8 mouse cellular contexts compared by ENCODE assay signal in the genomic region with DNA sequence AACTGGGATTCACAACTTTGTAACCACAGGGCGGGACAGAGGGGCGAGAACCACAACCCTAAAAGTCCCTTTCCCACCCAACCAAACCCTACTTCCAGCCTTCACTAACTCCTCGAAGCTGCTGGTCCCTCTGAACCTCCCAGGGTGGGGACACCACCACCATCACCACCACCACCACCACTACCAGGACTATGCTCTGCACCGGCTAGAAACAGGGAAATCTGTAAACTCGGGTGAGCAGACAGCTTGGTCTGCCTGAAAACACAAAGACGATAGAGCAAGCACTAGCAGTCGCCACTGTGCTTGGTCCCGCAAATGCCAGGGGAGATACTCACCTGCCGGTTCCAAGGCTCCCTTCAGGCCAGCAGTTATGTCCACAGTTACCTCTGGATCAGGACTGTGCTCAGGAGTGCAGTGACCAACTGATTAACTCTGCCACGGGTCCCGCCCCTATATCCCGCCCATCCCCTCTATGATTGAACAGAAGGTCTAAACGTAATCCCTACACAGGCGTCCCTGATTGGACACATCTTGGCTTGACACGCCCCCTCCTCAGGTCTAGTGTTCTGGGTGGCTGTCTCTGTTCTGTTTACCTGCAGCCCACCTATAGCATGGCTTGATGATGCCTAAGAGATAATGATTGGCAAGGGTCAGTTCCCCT. TPM values are rescaled to one million over a fixed set of nuclear protein-coding genes. Genes with fewer than 3 reads are reported as not detected.
DNase-seq lines count a peak whose midpoint lies in the region; ATAC-seq lines count a peak whose summit lies in the region.

TSS of gene Tmsb15l (minus strand) at position 446 of the 661 bp plus-strand sequence.
TSS of gene Tmsb15b1 (minus strand) at position 451 of the 661 bp plus-strand sequence.

- H3K36me3 ChIP-seq in heart, embryonic 12.5 days = no peaks in the 10 kb centered on the region
- no peaks in the 10 kb centered on the region for H3K36me3 ChIP-seq in kidney, embryonic 16.5 days (ENCODE audit: insufficient read depth, low read length)
- H3K36me3 ChIP-seq in liver, embryonic 16.5 days (ENCODE audit: control insufficient read depth, insufficient read depth) = no peaks in the 10 kb centered on the region
- no peaks in the 10 kb centered on the region for H3K36me3 ChIP-seq in neural tube, embryonic 11.5 days (ENCODE audit: control insufficient read depth, insufficient read depth, low read length)

- ATAC-seq in heart, embryonic 12.5 days (ENCODE audit: insufficient number of reproducible peaks, low FRiP score) = peak; percentile 96
- ATAC-seq in kidney, embryonic 16.5 days (ENCODE audit: low FRiP score, low TSS enrichment) = peak; percentile 100
- peak; percentile 97 for ATAC-seq in liver, embryonic 16.5 days (ENCODE audit: low read depth)
- peak; percentile 100 for ATAC-seq in neural tube, embryonic 11.5 days (ENCODE audit: insufficient read depth, low FRiP score, low TSS enrichment)

- DNase-seq in B cell, adult 2 months = peak; percentile 39 to 77
- peak; percentile 26 for DNase-seq in adrenal gland, adult 8-10 months
- DNase-seq in embryo, embryonic 9.5 days (ENCODE audit: extremely low spot score) = peak; percentile 69
- peak; percentile 68 for DNase-seq in neural tube, embryonic 11.5 days (ENCODE audit: low spot score)
- peak; percentile 76 for DNase-seq in testis, postnatal 14 days (ENCODE audit: low spot score)

- H3K9ac ChIP-seq in heart, embryonic 12.5 days = peak within 1 kb of the TSS; percentile 35; the same call in 1 of the 2 replicates
- peak within 1 kb of the TSS; percentile 61 for H3K9ac ChIP-seq in kidney, embryonic 16.5 days (replicated peaks; ENCODE audit: low read length)
- H3K9ac ChIP-seq in liver, embryonic 16.5 days (ENCODE audit: low read depth, low read length) = no peak within 1 kb of the TSS
- H3K9ac ChIP-seq in neural tube, embryonic 11.5 days (ENCODE audit: low read length) = 0 out of 2 replicates have a peak within 1 kb of the TSS, but pooled peaks have one; percentile 18

- no peak within 1 kb of the TSS for H3K27ac ChIP-seq in heart, embryonic 12.5 days (ENCODE audit: poor library complexity, severe bottlenecking)
- H3K27ac ChIP-seq in kidney, embryonic 16.5 days (ENCODE audit: low read length) = no peak within 1 kb of the TSS
- no peak within 1 kb of the TSS for H3K27ac ChIP-seq in liver, embryonic 16.5 days (ENCODE audit: low read length)
- no peak within 1 kb of the TSS for H3K27ac ChIP-seq in neural tube, embryonic 11.5 days (ENCODE audit: low read depth, low read length)

- peak within 1 kb of the TSS; percentile 51 for H3K4me3 ChIP-seq in heart, embryonic 12.5 days
- H3K4me3 ChIP-seq in kidney, embryonic 16.5 days (ENCODE audit: low read length) = peak within 1 kb of the TSS; percentile 47
- H3K4me3 ChIP-seq in liver, embryonic 16.5 days (ENCODE audit: low read depth, low read length) = peak within 1 kb of the TSS; percentile 44
- H3K4me3 ChIP-seq in neural tube, embryonic 11.5 days (ENCODE audit: low read depth, low read length) = peak within 1 kb of the TSS; percentile 34

- H3K4me2 ChIP-seq in heart, embryonic 12.5 days = peak within 1 kb of the TSS; percentile 61
- H3K4me2 ChIP-seq in kidney, embryonic 16.5 days (replicated peaks; ENCODE audit: low read depth, low read length) = peak within 1 kb of the TSS; percentile 60
- peak within 1 kb of the TSS; percentile 42 for H3K4me2 ChIP-seq in liver, embryonic 16.5 days (ENCODE audit: low read depth, low read length)
- H3K4me2 ChIP-seq in neural tube, embryonic 11.5 days (ENCODE audit: low read depth) = peak within 1 kb of the TSS; percentile 41

- H3K4me1 ChIP-seq in heart, embryonic 12.5 days (replicated peaks) = no peaks in the 10 kb centered on the region
- H3K4me1 ChIP-seq in kidney, embryonic 16.5 days (ENCODE audit: insufficient read depth, low read length) = no peaks in the 10 kb centered on the region
- H3K4me1 ChIP-seq in liver, embryonic 16.5 days (ENCODE audit: control insufficient read depth, low read depth, low read length) = no peaks in the 10 kb centered on the region
- no peaks in the 10 kb centered on the region for H3K4me1 ChIP-seq in neural tube, embryonic 11.5 days (ENCODE audit: control insufficient read depth, insufficient read depth, low read length)

- no peaks in the 10 kb centered on the region for H3K27me3 ChIP-seq in heart, embryonic 12.5 days (replicated peaks)
- no peaks in the 10 kb centered on the region for H3K27me3 ChIP-seq in kidney, embryonic 16.5 days (ENCODE audit: insufficient read depth, low read length)
- no peaks in the 10 kb centered on the region for H3K27me3 ChIP-seq in liver, embryonic 16.5 days (ENCODE audit: control insufficient read depth, insufficient read depth, low read depth, low read length)
- H3K27me3 ChIP-seq in neural tube, embryonic 11.5 days (ENCODE audit: control insufficient read depth, insufficient read depth, low read length) = no peaks in the 10 kb centered on the region

- 27% methylated on average over 15 of the region's 15 CpGs for WGBS in heart, embryonic 12.5 days
- 40% methylated on average over 15 of the region's 15 CpGs for WGBS in kidney, embryonic 16.5 days
- 28% methylated on average over 15 of the region's 15 CpGs for WGBS in liver, embryonic 16.5 days (ENCODE audit: insufficient replicate concordance)
- WGBS in neural tube, embryonic 11.5 days = 30% methylated on average over 15 of the region's 15 CpGs

- H3K9me3 ChIP-seq in heart, embryonic 12.5 days (replicated peaks) = no peaks in the 10 kb centered on the region
- no peaks in the 10 kb centered on the region for H3K9me3 ChIP-seq in kidney, embryonic 16.5 days (ENCODE audit: low read length)
- H3K9me3 ChIP-seq in liver, embryonic 16.5 days (replicated peaks; ENCODE audit: control insufficient read depth, low read length) = no peaks in the 10 kb centered on the region
- H3K9me3 ChIP-seq in neural tube, embryonic 11.5 days (ENCODE audit: control insufficient read depth, low read length) = no peaks in the 10 kb centered on the region

RNA-seq across cellular contexts. Expression of gene Tmsb15l, which starts in this region (rescaled TPM):
- 1 to 10 TPM; 1.2 to 2.6 (median 2.2) TPM for total RNA-seq in adrenal gland, adult 8-10 months (2022)
- polyA plus RNA-seq in heart, embryonic 12.5 days (2016; fragmentation: Nextera tagmentation; extraction: Ambion mirVana) = 1.4 and 2.3 TPM in 2 replicates
- polyA plus RNA-seq in kidney, embryonic 16.5 days (2015; fragmentation: Nextera tagmentation; extraction: Ambion mirVana) = 4.7 and 6.6 TPM in 2 replicates
- 0.77 and 0.98 TPM in 2 replicates for polyA plus RNA-seq in liver, embryonic 16.5 days (2015; fragmentation: Nextera tagmentation; extraction: Ambion mirVana)
- polyA plus RNA-seq in neural tube, embryonic 11.5 days (2014; fragmentation: Nextera tagmentation; extraction: Ambion mirVana) = 7.4 and 7.6 TPM in 2 replicates

RNA-seq across cellular contexts. Expression of gene Tmsb15b1, which starts in this region (rescaled TPM):
- 1 to 10 TPM; 1.0 to 9.8 (median 5.8) TPM for total RNA-seq in adrenal gland, adult 8-10 months (2022)
- polyA plus RNA-seq in heart, embryonic 12.5 days (2016; fragmentation: Nextera tagmentation; extraction: Ambion mirVana) = 11.7 and 12.1 TPM in 2 replicates
- polyA plus RNA-seq in kidney, embryonic 16.5 days (2015; fragmentation: Nextera tagmentation; extraction: Ambion mirVana) = 21.3 and 23.7 TPM in 2 replicates
- polyA plus RNA-seq in liver, embryonic 16.5 days (2015; fragmentation: Nextera tagmentation; extraction: Ambion mirVana) = 5.5 and 5.7 TPM in 2 replicates
- polyA plus RNA-seq in neural tube, embryonic 11.5 days (2014; fragmentation: Nextera tagmentation; extraction: Ambion mirVana) = 22.2 and 23.4 TPM in 2 replicates

Comparison
In these comparisons a context has a peak if more than half of its experiments do, and no peak if none do; other contexts are left out.
1. DNase-seq: peak in every context shown above with its lines; median percentile 76 in testis, postnatal 14 days; 69 in embryo, embryonic 9.5 days; 68 in neural tube, embryonic 11.5 days; 58 in B cell, adult 2 months; 26 in adrenal gland, adult 8-10 months.